In genomic region chr2:65145421-65146117, GRCm38 (mm10) we compare ENCODE assay signal across 8 mouse cellular contexts.
DNase-seq lines count a peak whose midpoint lies in the region; ATAC-seq and TF ChIP-seq lines count a peak whose summit lies in the region.

No protein-coding gene starts in this region.

- TF ChIP-seq POLR2A in CH12.LX (IDR thresholded peaks at IDR 0.05; ENCODE audit: low read depth, low read length): no peak

- DNase-seq in gastrocnemius, postnatal 14 days: peak; percentile 6
- no peak for DNase-seq in gastrocnemius, adult 8-10 months (ENCODE audit: low spot score in 2 of 2)
- peak; percentile 53 for DNase-seq in CH12.LX (ENCODE audit: extremely low read depth)
- DNase-seq in embryonic facial prominence, embryonic 11.5 days (ENCODE audit: low spot score): peak; percentile 73
- DNase-seq in limb, embryonic 11.5 days (ENCODE audit: low spot score): peak; percentile 61
- DNase-seq in c-Kit-positive CD71-positive TER-119-positive erythroid progenitor cells, embryonic 14.5 days (ENCODE audit: low spot score): no peak

- H3K4me1 ChIP-seq in CH12.LX (ENCODE audit: control insufficient read depth in 1 of 2, insufficient read depth in 2 of 2): no peaks in the 10 kb centered on the region
- no peaks in the 10 kb centered on the region for H3K4me1 ChIP-seq in embryonic facial prominence, embryonic 11.5 days (ENCODE audit: control insufficient read depth, insufficient read depth, low read length)
- no peaks in the 10 kb centered on the region for H3K4me1 ChIP-seq in hindbrain, embryonic 12.5 days
- H3K4me1 ChIP-seq in limb, embryonic 11.5 days (ENCODE audit: control insufficient read depth, insufficient read depth, low read length): 0 out of 2 replicates have a peak, but pooled peaks cover 2% of the 10 kb centered on the region
- H3K4me1 ChIP-seq in midbrain, embryonic 13.5 days (replicated peaks): peaks cover 3% of the 10 kb centered on the region; the same call in 1 of the 2 replicates

- no peak for TF ChIP-seq EP300 in CH12.LX (IDR thresholded peaks at IDR 0.05; ENCODE audit: low read length)

- H3K36me3 ChIP-seq in CH12.LX (replicated peaks in 1 of 2; ENCODE audit: control insufficient read depth in 1 of 2, insufficient read depth in 1 of 2, low read length in 1 of 2): no peaks in the 10 kb centered on the region
- no peaks in the 10 kb centered on the region for H3K36me3 ChIP-seq in embryonic facial prominence, embryonic 11.5 days (replicated peaks; ENCODE audit: control insufficient read depth, insufficient read depth, low read depth, low read length)
- no peaks in the 10 kb centered on the region for H3K36me3 ChIP-seq in hindbrain, embryonic 12.5 days
- no peaks in the 10 kb centered on the region for H3K36me3 ChIP-seq in limb, embryonic 11.5 days (ENCODE audit: control insufficient read depth, insufficient read depth, low read length)
- H3K36me3 ChIP-seq in midbrain, embryonic 13.5 days: no peaks in the 10 kb centered on the region

- peak; percentile 86 for ATAC-seq in embryonic facial prominence, embryonic 11.5 days (replicated peaks; ENCODE audit: insufficient number of reproducible peaks, low FRiP score, low TSS enrichment, low read depth)
- ATAC-seq in hindbrain, embryonic 12.5 days (ENCODE audit: low FRiP score): peak; percentile 89
- peak; percentile 79; the same call in 1 of the 2 replicates for ATAC-seq in limb, embryonic 11.5 days (ENCODE audit: insufficient number of reproducible peaks, low FRiP score, low TSS enrichment, low read depth)
- ATAC-seq in midbrain, embryonic 13.5 days: peak; percentile 83

- no peak overlapping the region for H3K9ac ChIP-seq in CH12.LX (ENCODE audit: insufficient read depth, low read depth)
- no peak overlapping the region for H3K9ac ChIP-seq in embryonic facial prominence, embryonic 11.5 days (replicated peaks; ENCODE audit: low read length)
- no peak overlapping the region for H3K9ac ChIP-seq in hindbrain, embryonic 12.5 days
- H3K9ac ChIP-seq in limb, embryonic 11.5 days (ENCODE audit: low read length): no peak overlapping the region
- H3K9ac ChIP-seq in midbrain, embryonic 13.5 days (replicated peaks): no peak overlapping the region

- WGBS in embryonic facial prominence, embryonic 11.5 days: 50% methylated on average over 6 of the region's 6 CpGs
- 55% methylated on average over 6 of the region's 6 CpGs for WGBS in hindbrain, embryonic 12.5 days
- WGBS in limb, embryonic 11.5 days: 48% methylated on average over 6 of the region's 6 CpGs
- WGBS in midbrain, embryonic 13.5 days: 51% methylated on average over 6 of the region's 6 CpGs

- H3K4me2 ChIP-seq in CH12.LX (ENCODE audit: insufficient read depth, low read depth, poor library complexity, severe bottlenecking): no peak overlapping the region
- no peak overlapping the region for H3K4me2 ChIP-seq in embryonic facial prominence, embryonic 11.5 days (ENCODE audit: low read depth, low read length)
- no peak overlapping the region for H3K4me2 ChIP-seq in hindbrain, embryonic 12.5 days (replicated peaks)
- H3K4me2 ChIP-seq in limb, embryonic 11.5 days (ENCODE audit: low read depth, severe bottlenecking): no peak overlapping the region
- no peak overlapping the region for H3K4me2 ChIP-seq in midbrain, embryonic 13.5 days (replicated peaks)

- TF ChIP-seq CTCF in CH12.LX (conservative IDR thresholded peaks at IDR 0.05 in 1 of 2, IDR thresholded peaks at IDR 0.05 in 1 of 2; ENCODE audit: low read depth in 2 of 2, low read length in 2 of 2): peak; percentile 53 to 89; a peak in 3 of 4 replicates

- in situ Hi-C loops in CH12.LX (cut with MboI; ENCODE audit: low pct_ligation_motif_present, low pct_unique_long_range_greater_than_20kb, low sequenced_read_pairs): loop anchor here (5.0 to 25.0 kb wide), 2 partner anchors 187 to 417 kb away; partner anchors contain the start of gene Scn3a

- no peaks in the 10 kb centered on the region for H3K27me3 ChIP-seq in CH12.LX (replicated peaks)
- no peaks in the 10 kb centered on the region for H3K27me3 ChIP-seq in embryonic facial prominence, embryonic 11.5 days (ENCODE audit: control insufficient read depth, insufficient read depth, low read length)
- no peaks in the 10 kb centered on the region for H3K27me3 ChIP-seq in hindbrain, embryonic 12.5 days
- H3K27me3 ChIP-seq in limb, embryonic 11.5 days (ENCODE audit: control insufficient read depth, insufficient read depth, low read length): no peaks in the 10 kb centered on the region
- H3K27me3 ChIP-seq in midbrain, embryonic 13.5 days: no peaks in the 10 kb centered on the region

- H3K4me3 ChIP-seq in CH12.LX (replicated peaks in 1 of 3; ENCODE audit: low read depth in 2 of 3, low read length in 2 of 3, poor library complexity in 1 of 3): no peak overlapping the region
- no peak overlapping the region for H3K4me3 ChIP-seq in embryonic facial prominence, embryonic 11.5 days (ENCODE audit: low read depth, low read length)
- H3K4me3 ChIP-seq in hindbrain, embryonic 12.5 days: no peak overlapping the region
- H3K4me3 ChIP-seq in limb, embryonic 11.5 days (ENCODE audit: low read depth, low read length): no peak overlapping the region
- H3K4me3 ChIP-seq in midbrain, embryonic 13.5 days (replicated peaks): no peak overlapping the region

- H3K9me3 ChIP-seq in CH12.LX (replicated peaks; ENCODE audit: low read length): no peaks in the 10 kb centered on the region
- H3K9me3 ChIP-seq in embryonic facial prominence, embryonic 11.5 days (replicated peaks; ENCODE audit: control insufficient read depth, low read length): no peaks in the 10 kb centered on the region
- H3K9me3 ChIP-seq in hindbrain, embryonic 12.5 days (replicated peaks): no peaks in the 10 kb centered on the region
- no peaks in the 10 kb centered on the region for H3K9me3 ChIP-seq in limb, embryonic 11.5 days (ENCODE audit: control insufficient read depth, low read length)
- no peaks in the 10 kb centered on the region for H3K9me3 ChIP-seq in midbrain, embryonic 13.5 days

- H3K27ac ChIP-seq in CH12.LX (ENCODE audit: insufficient read depth, low read depth): no peak overlapping the region
- H3K27ac ChIP-seq in embryonic facial prominence, embryonic 11.5 days (replicated peaks; ENCODE audit: low read depth, low read length): no peak overlapping the region
- H3K27ac ChIP-seq in hindbrain, embryonic 12.5 days: no peak overlapping the region
- H3K27ac ChIP-seq in limb, embryonic 11.5 days (replicated peaks; ENCODE audit: low read depth, low read length): no peak overlapping the region
- H3K27ac ChIP-seq in midbrain, embryonic 13.5 days: no peak overlapping the region

- dilution Hi-C loops in CH12.LX (cut with MboI; ENCODE audit: extremely low pct_ligation_motif_present, extremely low pct_unique_long_range_greater_than_20kb, low sequenced_read_pairs): no loop called here

- no peaks in the 10 kb centered on the region for H3K79me2 ChIP-seq in CH12.LX (replicated peaks; ENCODE audit: control insufficient read depth, extremely low read depth, insufficient read depth, poor library complexity, severe bottlenecking)

- TF ChIP-seq RAD21 in CH12.LX (IDR thresholded peaks at IDR 0.05; ENCODE audit: low read depth, low read length): peak; percentile 98

- intact Hi-C loops in gastrocnemius, postnatal 14 days (cut with DNase I; ENCODE audit: low total_unique reads): loop anchor here (5.0 kb wide), 1 partner anchor 187 kb away; no protein-coding TSS in a partner anchor

TF ChIP-seq in CH12.LX, 34 proteins besides CTCF, POLR2A, EP300 and RAD21:
- TF ChIP-seq SMC3 (IDR thresholded peaks at IDR 0.05; ENCODE audit: low read depth, low read length): peak; percentile 94
- TF ChIP-seq RCOR1 (conservative IDR thresholded peaks at IDR 0.05; ENCODE audit: low read depth, low read length): no peak
- no peak for TF ChIP-seq POLR2AphosphoS2 (IDR thresholded peaks at IDR 0.05; ENCODE audit: low read depth, low read length)
- no peak for TF ChIP-seq TBP (conservative IDR thresholded peaks at IDR 0.05; ENCODE audit: low read depth, low read length)
- no peak for TF ChIP-seq MAZ (IDR thresholded peaks at IDR 0.05; ENCODE audit: low read depth, low read length)
- no peak for TF ChIP-seq MAFK (IDR thresholded peaks at IDR 0.05; ENCODE audit: insufficient replicate concordance, low read length)
- peak; percentile 78 for TF ChIP-seq ZC3H11A (IDR thresholded peaks at IDR 0.05; ENCODE audit: low read depth, low read length)

Comparison
In these comparisons a context has a peak if more than half of its experiments do, and no peak if none do; other contexts are left out.
1. DNase-seq: peak in gastrocnemius, postnatal 14 days (single experiment), CH12.LX (single experiment), embryonic facial prominence, embryonic 11.5 days (single experiment) and limb, embryonic 11.5 days (single experiment); none in gastrocnemius, adult 8-10 months (0 of 2) and c-Kit-positive CD71-positive TER-119-positive erythroid progenitor cells, embryonic 14.5 days (single experiment).
2. Peak in every context shown above with its lines, with median percentiles within 50 percentile points of each other: ATAC-seq.